In the genomic region with DNA sequence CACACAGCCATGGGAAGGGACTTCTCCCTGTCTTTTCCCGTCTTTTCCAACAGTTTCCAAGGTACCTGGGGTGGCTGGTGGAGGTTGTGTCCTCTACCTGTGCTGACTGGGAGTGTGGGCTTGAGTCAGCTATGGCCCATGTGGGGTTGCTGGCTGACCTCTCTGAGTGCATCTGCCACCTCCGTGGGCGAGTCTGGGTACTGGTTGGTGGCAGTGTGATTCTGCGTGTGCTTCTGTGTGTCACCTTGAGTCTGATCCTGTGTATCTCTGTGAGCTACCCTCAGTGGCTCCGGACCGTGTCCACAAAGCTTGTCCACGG, we compare ENCODE assay signal across 8 mouse cellular contexts. TPM values are rescaled to one million over a fixed set of nuclear protein-coding genes. Genes with fewer than 3 reads are reported as not detected.
DNase-seq lines count a peak whose midpoint lies in the region; ATAC-seq lines count a peak whose summit lies in the region.

No protein-coding gene starts in this region.

- no peaks in the 10 kb centered on the region for H3K36me3 ChIP-seq in heart, embryonic 10.5 days
- no peaks in the 10 kb centered on the region for H3K36me3 ChIP-seq in hindbrain, embryonic 12.5 days
- no peaks in the 10 kb centered on the region for H3K36me3 ChIP-seq in midbrain, embryonic 12.5 days

- DNase-seq in heart, embryonic 10.5 days (ENCODE audit: low spot score) = no peak
- no peak for DNase-seq in heart, postnatal 14 days
- DNase-seq in urinary bladder, postnatal 14 days (ENCODE audit: low spot score) = no peak
- no peak for DNase-seq in right cerebral cortex, postnatal 14 days
- no peak for DNase-seq in urinary bladder, adult 2 months (ENCODE audit: low spot score)

- H3K27me3 ChIP-seq in heart, embryonic 10.5 days (ENCODE audit: insufficient read depth, poor library complexity, severe bottlenecking) = no peaks in the 10 kb centered on the region
- no peaks in the 10 kb centered on the region for H3K27me3 ChIP-seq in hindbrain, embryonic 12.5 days
- H3K27me3 ChIP-seq in midbrain, embryonic 12.5 days = no peaks in the 10 kb centered on the region

- 65% methylated on average over 7 of the region's 7 CpGs for WGBS in heart, embryonic 10.5 days
- WGBS in hindbrain, embryonic 12.5 days = 77% methylated on average over 7 of the region's 7 CpGs
- WGBS in midbrain, embryonic 12.5 days = 79% methylated on average over 7 of the region's 7 CpGs

- intact Hi-C loops in heart, postnatal 14 days (cut with DNase I) = loop anchor here (5.0 kb wide), 1 partner anchor 37 kb away; no protein-coding TSS in a partner anchor

- peak overlapping the region; percentile 87 for H3K9ac ChIP-seq in hindbrain, embryonic 12.5 days
- H3K9ac ChIP-seq in midbrain, embryonic 12.5 days (replicated peaks) = peak overlapping the region; percentile 88

- H3K4me3 ChIP-seq in heart, embryonic 10.5 days = peak overlapping the region; percentile 88
- H3K4me3 ChIP-seq in brown adipose tissue, adult 24 weeks (ENCODE audit: insufficient read depth, low read depth, low read length) = peak overlapping the region; percentile 83
- H3K4me3 ChIP-seq in hindbrain, embryonic 12.5 days = peak overlapping the region; percentile 90
- H3K4me3 ChIP-seq in midbrain, embryonic 12.5 days = peak overlapping the region; percentile 86

- H3K27ac ChIP-seq in heart, embryonic 10.5 days = peak overlapping the region; percentile 31; the same call in 1 of the 2 replicates
- no peak overlapping the region for H3K27ac ChIP-seq in brown adipose tissue, adult 24 weeks (replicated peaks; ENCODE audit: low read depth, low read length)
- no peak overlapping the region for H3K27ac ChIP-seq in hindbrain, embryonic 12.5 days
- no peak overlapping the region for H3K27ac ChIP-seq in midbrain, embryonic 12.5 days (replicated peaks)

- H3K9me3 ChIP-seq in heart, embryonic 10.5 days = no peaks in the 10 kb centered on the region
- no peaks in the 10 kb centered on the region for H3K9me3 ChIP-seq in hindbrain, embryonic 12.5 days (replicated peaks)
- H3K9me3 ChIP-seq in midbrain, embryonic 12.5 days = no peaks in the 10 kb centered on the region

- no peak for ATAC-seq in hindbrain, embryonic 12.5 days (ENCODE audit: low FRiP score)
- ATAC-seq in midbrain, embryonic 12.5 days (ENCODE audit: low FRiP score, low read depth) = no peak

- peak overlapping the region; percentile 97 for H3K4me2 ChIP-seq in hindbrain, embryonic 12.5 days (replicated peaks)
- H3K4me2 ChIP-seq in midbrain, embryonic 12.5 days (replicated peaks) = peak overlapping the region; percentile 83

- peaks cover 28% of the 10 kb centered on the region for H3K4me1 ChIP-seq in heart, embryonic 10.5 days
- H3K4me1 ChIP-seq in brown adipose tissue, adult 24 weeks (ENCODE audit: control insufficient read depth, insufficient read depth, insufficient read length, low read length) = peaks cover 16% of the 10 kb centered on the region
- peaks cover 37% of the 10 kb centered on the region for H3K4me1 ChIP-seq in hindbrain, embryonic 12.5 days
- peaks cover 33% of the 10 kb centered on the region for H3K4me1 ChIP-seq in midbrain, embryonic 12.5 days

RNA-seq across cellular contexts. Expression of gene Bace1, which starts 1.6 kb away (rescaled TPM):
- polyA plus RNA-seq in heart, embryonic 10.5 days (2016; fragmentation: Nextera tagmentation; extraction: Ambion mirVana) = 17.6 and 19.4 TPM in 2 replicates
- 10 to 100 TPM; 39.8 to 40.4 TPM for total RNA-seq in heart, postnatal 14 days (2021)
- polyA plus RNA-seq in brown adipose tissue, adult 24 weeks (2012; ENCODE audit: insufficient read depth, insufficient read length, missing spikeins) = 8.6 and 9.3 TPM in 2 replicates
- polyA plus RNA-seq in hindbrain, embryonic 12.5 days (2016; fragmentation: Nextera tagmentation; extraction: Ambion mirVana) = 40.2 and 41.5 TPM in 2 replicates
- polyA plus RNA-seq in midbrain, embryonic 12.5 days (2016; fragmentation: Nextera tagmentation; extraction: Ambion mirVana) = 37.7 and 38.8 TPM in 2 replicates
- 25.3 and 31.7 TPM in 2 replicates for polyA plus RNA-seq in urinary bladder, adult 2 months (2012; rRNA removed)

RNA-seq across cellular contexts. Expression of gene Cep164, which starts 11.4 kb away (rescaled TPM):
- polyA plus RNA-seq in heart, embryonic 10.5 days (2016; fragmentation: Nextera tagmentation; extraction: Ambion mirVana) = 15.9 and 16.9 TPM in 2 replicates
- 1 to 10 TPM; 7.0 TPM for total RNA-seq in heart, postnatal 14 days (2021)
- polyA plus RNA-seq in brown adipose tissue, adult 24 weeks (2012; ENCODE audit: insufficient read depth, insufficient read length, missing spikeins) = 4.2 and 7.9 TPM in 2 replicates
- 17.7 and 18.8 TPM in 2 replicates for polyA plus RNA-seq in hindbrain, embryonic 12.5 days (2016; fragmentation: Nextera tagmentation; extraction: Ambion mirVana)
- 16.4 and 17.4 TPM in 2 replicates for polyA plus RNA-seq in midbrain, embryonic 12.5 days (2016; fragmentation: Nextera tagmentation; extraction: Ambion mirVana)
- polyA plus RNA-seq in urinary bladder, adult 2 months (2012; rRNA removed) = 28.5 and 31.6 TPM in 2 replicates
